Mouse (Mus musculus) heart, embryonic 15.5 days (tissue): ENCODE data around the gene Csf2rb2. TPM values are rescaled to one million over a fixed set of nuclear protein-coding genes. Genes with fewer than 3 reads are reported as not detected.
A peak's percentile ranks its signal among the peaks of the same experiment; 100 is the strongest.
"Not testable (repeated sequence)": the region's sequence is repeated elsewhere in the genome, so short reads cannot be mapped to it uniquely, and the experiment has no call there.

Source experiments
- ATAC-seq: fragments of 200-750 bp; cut with Nextera tagmentation; replicated peaks from 2 replicates; pipeline ENCODE4 v1.8.0; 2017; ENCODE audit warnings: low read depth, moderate TSS enrichment; ENCODE audit not compliant: insufficient number of reproducible peaks, insufficient read depth, low FRiP score
- H3K27ac ChIP-seq: fragments of 300-500 bp; sonication (generic); 2 replicates; pipeline ENCODE4 v1.5.1; 2015; ENCODE audit warnings: mild to moderate bottlenecking, inconsistent platforms
- H3K27me3 ChIP-seq: fragments of 300-500 bp; sonication (generic); 2 replicates; pipeline ENCODE4 v1.6.1; 2015; ENCODE audit warnings: inconsistent platforms
- H3K36me3 ChIP-seq: fragments of 300-500 bp; sonication (generic); 2 replicates; pipeline ENCODE4 v1.6.1; 2015; ENCODE audit warnings: mild to moderate bottlenecking, inconsistent platforms
- H3K4me1 ChIP-seq: fragments of 300-500 bp; sonication (generic); replicated peaks from 2 replicates; pipeline ENCODE4 v1.6.1; 2015; ENCODE audit warnings: inconsistent platforms
- H3K4me2 ChIP-seq: fragments of 300-500 bp; sonication (generic); 2 replicates; pipeline ENCODE4 v1.6.1; 2015; ENCODE audit warnings: inconsistent platforms, mild to moderate bottlenecking, moderate library complexity
- H3K4me3 ChIP-seq: fragments of 300-500 bp; sonication (generic); 2 replicates; pipeline ENCODE4 v1.5.1; 2015; ENCODE audit warnings: mild to moderate bottlenecking, inconsistent platforms
- H3K9ac ChIP-seq: fragments of 300-500 bp; sonication (generic); 2 replicates; pipeline ENCODE4 v1.6.1; 2015; ENCODE audit warnings: mild to moderate bottlenecking, inconsistent platforms
- H3K9me3 ChIP-seq: fragments of 300-500 bp; sonication (generic); replicated peaks from 2 replicates; pipeline ENCODE4 v1.6.1; 2016; ENCODE audit warnings: inconsistent platforms
- WGBS: fragments of 180-500 bp; shearing (Covaris S2); methylation state at CpG from one replicate; pipeline ENCODE4 v1.1.7; 2015; ENCODE audit warnings: mixed read lengths; 5-methylcytosine and 5-hydroxymethylcytosine counted together
- polyA plus RNA-seq: library from polyadenylated mRNA; unstranded; fragments of >200 nt; fragmentation: Nextera tagmentation; extraction: Ambion mirVana; gene quantifications from 2 replicates; pipeline ENCODE4 v1.2.1, GENCODE M21; 2015

Csf2rb2 gene
- polyA plus RNA-seq, result 0.42 and 0.54 TPM in 2 replicates

DNA sequence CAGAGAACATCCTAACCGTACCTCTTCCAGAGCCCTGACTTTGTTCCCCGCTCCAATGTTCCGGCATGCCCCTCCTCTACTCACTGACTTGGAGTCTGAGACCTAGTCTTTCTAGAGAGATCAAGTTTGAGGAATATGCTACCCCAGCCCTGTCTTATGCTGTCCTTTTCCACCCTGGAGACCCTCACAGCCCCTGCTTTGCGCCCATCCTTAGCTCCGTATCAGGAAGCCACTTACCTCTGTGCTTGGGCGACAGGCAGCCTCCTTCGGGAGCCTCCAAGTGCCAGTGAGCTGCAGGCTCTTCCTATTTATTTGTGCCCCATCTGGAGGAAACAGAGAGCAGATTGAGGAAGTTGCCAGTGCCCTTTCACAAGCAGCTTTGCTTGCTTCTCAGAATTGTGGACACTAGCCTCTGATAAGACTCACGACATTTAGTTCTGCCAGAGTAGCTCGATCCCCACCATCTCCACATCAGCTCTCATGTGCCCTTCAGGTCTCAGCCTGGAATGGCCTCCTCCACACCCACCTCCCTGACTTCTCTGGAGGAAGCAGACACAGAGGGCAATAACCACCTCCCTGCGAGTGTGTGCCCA is at the start of gene Csf2rb2:
Gene Csf2rb2, minus strand, starts transcription at position 381 of the 593 bp plus-strand sequence.
- Histone ChIP-seq H3K4me3 (no peak within 1 kb of the TSS), H3K9me3 (no peaks in the 10 kb centered on the region), H3K9ac (no peak within 1 kb of the TSS), H3K27me3 (no peaks in the 10 kb centered on the region), H3K36me3 (no peaks in the 10 kb centered on the region), H3K4me2 (no peak within 1 kb of the TSS), H3K4me1 (peaks cover 4% of the 10 kb centered on the region; the same call in 1 of the 2 replicates), H3K27ac (no peak within 1 kb of the TSS)
- no peak for ATAC-seq
- 65% methylated on average over 10 of the region's 10 CpGs for WGBS

DNA sequence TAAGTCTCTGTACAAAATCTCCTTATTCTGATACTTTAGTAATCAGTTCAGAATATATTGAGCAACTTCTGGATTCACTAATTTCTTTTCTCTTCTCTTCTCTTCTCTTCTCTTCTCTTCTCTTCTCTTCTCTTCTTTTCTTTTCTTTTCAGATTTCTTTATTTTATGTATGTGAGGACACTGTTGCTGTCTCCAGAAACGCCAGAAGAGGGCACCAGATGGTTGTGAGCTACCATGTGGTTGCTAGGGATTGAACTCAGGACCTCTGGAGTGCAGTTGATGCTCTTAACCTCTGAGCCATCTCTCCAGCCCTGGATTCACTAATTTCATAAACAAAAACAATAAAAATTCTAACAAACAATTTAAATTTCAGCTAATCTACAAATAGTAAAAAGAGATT is 49.4 kb upstream of the Csf2rb2 start:
- no peaks in the 10 kb centered on the region for H3K4me1 ChIP-seq
- H3K27me3 ChIP-seq, result no peaks in the 10 kb centered on the region
- no peak overlapping the region for H3K27ac ChIP-seq
- no peak overlapping the region for H3K4me3 ChIP-seq
- no peaks in the 10 kb centered on the region for H3K36me3 ChIP-seq
- WGBS, result 0% methylated on average over 1 of the region's 1 CpGs
- H3K9me3 ChIP-seq, result no peaks in the 10 kb centered on the region
- ATAC-seq, result no peak
- H3K9ac ChIP-seq, result no peak overlapping the region
- no peak overlapping the region for H3K4me2 ChIP-seq

DNA sequence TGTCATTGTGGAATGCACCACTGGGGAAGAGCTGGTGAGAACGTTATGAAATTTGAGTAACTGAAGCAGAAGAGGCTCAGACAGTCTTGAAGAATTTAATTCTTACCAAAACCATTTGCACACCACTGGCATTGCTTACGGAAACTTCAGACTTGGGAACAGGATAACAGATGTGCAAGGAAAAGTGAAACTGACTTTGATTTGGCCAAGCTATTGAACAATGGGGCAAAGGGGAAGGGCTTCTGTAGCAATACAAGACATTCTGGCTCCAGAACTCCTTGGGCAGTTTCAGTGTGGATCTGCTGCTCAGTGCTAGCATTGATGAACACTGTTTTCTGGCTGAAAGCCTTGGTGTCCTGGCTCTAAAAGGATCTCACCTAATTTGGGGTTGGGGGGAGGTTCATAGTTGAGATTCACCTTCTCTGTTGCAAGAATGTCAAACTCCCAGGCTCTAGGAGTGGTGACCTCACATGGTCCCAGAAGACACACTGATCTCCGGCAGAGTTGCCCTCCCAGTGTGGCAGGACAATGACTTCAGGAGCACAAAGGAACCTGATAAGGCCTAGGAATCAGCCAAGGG is 46.2 kb upstream of the Csf2rb2 start:
- Histone ChIP-seq H3K4me2 (no peak overlapping the region), H3K9me3 (no peaks in the 10 kb centered on the region), H3K27me3 (no peaks in the 10 kb centered on the region), H3K9ac (no peak overlapping the region), H3K27ac (no peak overlapping the region), H3K36me3 (no peaks in the 10 kb centered on the region), H3K4me3 (no peak overlapping the region), H3K4me1 (no peaks in the 10 kb centered on the region)
- no peak for ATAC-seq
- 49% methylated on average over 3 of the region's 3 CpGs for WGBS

DNA sequence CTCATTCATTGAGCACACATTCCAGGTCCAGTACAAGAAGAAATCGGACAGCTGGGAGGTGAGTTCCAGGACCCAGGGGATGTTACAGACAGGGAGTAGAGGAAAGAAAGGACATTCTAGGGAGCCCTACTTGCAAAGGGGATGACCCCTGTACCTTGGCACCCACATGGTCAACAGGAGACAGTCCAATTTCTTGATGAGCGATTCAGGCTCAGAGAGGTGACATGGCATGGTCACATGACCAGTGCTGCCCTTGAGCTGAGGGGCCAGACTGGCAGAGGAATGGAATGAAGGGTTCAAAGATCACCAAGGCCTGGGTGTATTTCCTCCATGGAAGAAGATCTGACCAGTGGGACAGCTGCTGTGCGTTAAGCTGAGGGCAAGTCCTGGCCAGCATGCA is 39.0 kb upstream of the Csf2rb2 start:
- H3K27me3 ChIP-seq, result no peaks in the 10 kb centered on the region
- H3K27ac ChIP-seq, result no peak overlapping the region
- no peak for ATAC-seq
- no peaks in the 10 kb centered on the region for H3K36me3 ChIP-seq
- H3K9ac ChIP-seq, result no peak overlapping the region
- H3K4me1 ChIP-seq, result no peaks in the 10 kb centered on the region
- no peak overlapping the region for H3K4me2 ChIP-seq
- H3K4me3 ChIP-seq, result no peak overlapping the region
- WGBS, result 73% methylated on average over 3 of the region's 3 CpGs
- H3K9me3 ChIP-seq, result no peaks in the 10 kb centered on the region

DNA sequence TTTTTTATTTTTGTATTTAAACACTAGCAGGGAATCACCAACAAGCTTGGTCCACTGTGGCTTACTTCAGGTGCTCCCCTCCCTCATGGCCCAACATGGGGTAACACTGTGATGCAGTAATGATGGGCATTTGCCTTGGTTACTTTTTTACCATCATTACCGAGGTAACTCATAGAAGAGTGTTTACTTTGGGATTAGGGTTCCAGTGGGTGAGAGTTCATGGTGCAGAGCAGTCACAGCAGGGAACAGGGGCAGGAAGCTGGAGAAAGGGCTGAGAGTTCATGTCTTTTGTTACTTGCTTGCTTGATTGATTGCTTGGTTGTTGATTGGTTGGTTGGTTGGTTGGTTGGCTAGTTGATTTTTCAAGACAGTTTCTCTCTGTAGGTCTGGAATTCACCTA is 38.2 kb upstream of the Csf2rb2 start:
- 25% methylated on average over 1 of the region's 1 CpGs for WGBS
- H3K9ac ChIP-seq, result no peak overlapping the region
- no peak overlapping the region for H3K4me2 ChIP-seq
- no peak overlapping the region for H3K4me3 ChIP-seq
- ATAC-seq, result no peak
- no peaks in the 10 kb centered on the region for H3K27me3 ChIP-seq
- no peaks in the 10 kb centered on the region for H3K9me3 ChIP-seq
- H3K27ac ChIP-seq, result no peak overlapping the region
- no peaks in the 10 kb centered on the region for H3K36me3 ChIP-seq
- H3K4me1 ChIP-seq, result no peaks in the 10 kb centered on the region

DNA sequence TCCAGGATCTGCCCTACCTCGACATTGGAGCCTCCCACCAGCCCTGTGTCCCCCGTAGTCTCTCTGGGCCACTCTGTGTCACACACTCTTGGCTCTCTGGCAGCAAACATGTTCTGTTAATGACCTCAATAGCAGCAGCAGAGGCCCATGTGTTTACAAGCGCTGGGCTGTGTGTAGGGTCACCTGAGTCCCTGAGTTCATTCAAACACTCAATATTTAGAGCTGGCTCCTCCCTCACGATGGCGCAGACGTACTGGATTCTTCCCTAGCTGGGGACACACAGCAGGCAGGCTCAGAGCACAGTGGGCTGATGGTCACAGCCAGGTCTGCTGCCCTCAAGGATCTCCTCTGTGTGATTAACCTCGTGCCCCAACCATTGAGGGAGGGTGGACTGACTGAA is 35.4 kb upstream of the Csf2rb2 start:
- not testable (repeated sequence) for H3K4me3 ChIP-seq
- 66% methylated on average over 7 of the region's 7 CpGs for WGBS

DNA sequence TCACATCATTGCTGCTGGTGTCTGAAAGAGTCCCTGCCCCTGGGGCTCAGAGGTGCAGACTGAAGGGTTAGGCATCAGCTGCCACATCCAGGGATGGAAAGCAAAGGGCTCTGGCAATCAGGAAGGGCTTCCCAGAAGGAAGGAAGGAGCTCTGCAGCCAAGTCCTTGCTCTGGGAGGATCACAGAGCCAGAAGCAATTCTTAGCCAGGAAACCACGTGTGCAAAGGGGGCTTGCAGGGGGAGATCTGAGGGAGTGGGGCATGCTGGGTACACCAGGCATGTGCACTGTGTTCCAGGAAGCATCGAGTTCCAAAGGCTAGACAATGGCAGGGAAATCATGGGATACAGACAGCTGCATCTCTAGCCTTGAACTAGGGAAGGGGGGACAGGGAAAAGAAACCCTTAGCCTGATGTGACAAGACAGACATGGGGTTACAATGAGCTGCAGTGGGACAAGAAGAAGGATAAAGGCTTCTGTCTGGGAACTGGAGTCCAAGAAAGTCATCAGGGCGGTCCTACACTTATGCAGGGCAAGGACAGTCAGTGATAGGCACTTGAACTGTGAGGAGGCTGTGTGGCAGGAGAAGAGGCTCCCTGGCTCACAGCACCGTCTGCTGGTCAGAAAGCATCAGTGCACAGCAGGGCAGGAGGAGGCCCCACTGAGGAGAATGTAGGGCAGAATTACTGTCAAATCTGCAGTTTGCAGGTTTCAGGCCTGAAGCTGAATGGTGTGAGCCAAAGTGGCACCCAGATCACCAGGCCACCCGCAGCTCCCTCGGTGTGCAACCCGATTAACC is 34.3 kb upstream of the Csf2rb2 start:
- H3K4me2 ChIP-seq, H3K27me3 ChIP-seq, H3K4me3 ChIP-seq, H3K4me1 ChIP-seq, H3K27ac ChIP-seq, H3K9ac ChIP-seq, H3K9me3 ChIP-seq, H3K36me3 ChIP-seq: not testable (repeated sequence)
- 0 out of 2 replicates have a peak, but pooled peaks have one; percentile 36 for ATAC-seq
- 25% methylated on average over 7 of the region's 7 CpGs for WGBS

More for the DNA sequence above, 35.4 kb upstream of the Csf2rb2 start:
- not testable (repeated sequence) for H3K27ac ChIP-seq, H3K36me3 ChIP-seq, ATAC-seq, H3K4me2 ChIP-seq, H3K4me1 ChIP-seq, H3K9ac ChIP-seq, H3K9me3 ChIP-seq, H3K27me3 ChIP-seq

DNA sequence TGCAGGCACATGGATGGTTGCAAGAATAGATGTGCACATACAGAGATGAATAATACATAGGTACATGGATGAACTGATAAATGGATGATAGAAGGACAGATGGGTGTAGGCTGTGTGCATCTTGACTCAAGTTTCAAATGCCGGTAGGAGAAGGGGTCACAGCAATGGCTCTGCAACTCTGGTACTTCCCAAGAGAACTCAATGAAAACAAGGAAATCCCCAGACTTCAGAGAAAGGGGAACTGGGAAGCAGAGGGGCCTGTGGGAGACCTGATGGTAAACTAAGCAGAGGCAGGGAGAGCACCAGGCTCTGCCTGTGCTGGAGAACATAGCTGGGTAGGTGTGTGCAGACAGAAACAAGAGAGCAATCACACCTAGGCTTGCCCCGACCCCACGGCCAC is 28.9 kb upstream of the Csf2rb2 start:
- Histone ChIP-seq H3K4me1 (no peaks in the 10 kb centered on the region), H3K4me3 (no peak overlapping the region), H3K4me2 (no peak overlapping the region), H3K36me3 (no peaks in the 10 kb centered on the region), H3K27me3 (no peaks in the 10 kb centered on the region), H3K9me3 (no peaks in the 10 kb centered on the region), H3K9ac (no peak overlapping the region), H3K27ac (no peak overlapping the region)
- ATAC-seq, result no peak
- 71% methylated on average over 3 of the region's 3 CpGs for WGBS

DNA sequence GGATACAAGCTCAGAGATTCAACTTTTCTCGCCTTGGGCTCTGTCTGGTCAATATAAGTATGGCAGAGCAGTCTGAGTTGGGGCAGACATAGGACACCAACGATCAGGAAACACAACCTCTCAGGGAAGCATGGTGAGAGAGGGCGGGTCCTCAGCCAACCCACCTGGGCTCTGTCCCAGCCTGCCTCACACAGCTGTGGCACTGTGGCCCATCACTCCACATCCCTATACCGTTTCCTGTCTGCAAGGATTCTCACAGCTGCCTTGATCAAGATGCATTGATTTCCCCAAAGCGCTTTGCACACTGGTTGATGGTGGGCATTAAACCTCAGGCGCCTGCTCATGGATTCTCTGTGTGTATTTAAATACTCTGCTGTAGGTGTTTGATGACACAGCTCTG is 27.5 kb upstream of the Csf2rb2 start:
- ATAC-seq, result no peak
- no peaks in the 10 kb centered on the region for H3K27me3 ChIP-seq
- H3K9me3 ChIP-seq, result no peaks in the 10 kb centered on the region

DNA sequence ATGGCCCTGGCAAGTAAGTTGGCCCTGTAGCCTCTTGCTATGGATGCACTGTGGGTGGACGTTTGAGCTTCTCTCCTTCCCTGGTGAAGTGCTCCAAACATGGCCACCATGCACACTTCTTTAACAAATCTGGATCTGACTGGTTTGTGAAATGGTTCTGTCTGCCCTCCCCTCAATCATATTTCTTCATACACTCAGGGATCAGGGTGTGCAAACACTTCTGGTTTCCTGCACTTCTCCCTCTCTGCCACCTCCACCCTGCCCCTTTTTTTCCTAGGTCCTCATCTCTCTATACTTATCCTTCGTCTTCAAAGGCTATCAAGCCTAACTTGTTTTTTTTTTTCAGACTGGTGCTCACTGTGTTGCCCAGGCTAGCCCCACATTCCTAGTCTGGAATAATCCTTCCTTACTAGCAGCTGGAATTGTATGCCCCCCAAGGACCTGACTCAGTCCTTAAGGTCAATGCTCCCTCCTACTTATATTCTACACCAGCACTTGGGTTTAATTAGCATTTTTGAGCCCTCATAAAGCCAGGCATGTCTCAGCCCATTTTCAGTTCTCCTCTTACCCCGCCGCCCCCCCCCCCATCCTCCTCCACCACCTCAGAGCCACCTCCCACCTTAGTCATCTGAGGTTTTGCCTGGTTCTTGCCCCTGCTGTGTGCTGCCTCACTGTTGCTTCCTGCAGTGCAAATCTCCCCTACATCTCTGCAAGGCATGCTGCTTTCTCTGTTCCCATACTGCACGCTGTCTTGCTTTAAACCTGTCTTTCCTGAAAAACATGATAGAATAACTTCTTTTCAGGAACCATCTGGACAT is 26.2 kb upstream of the Csf2rb2 start:
- no peak overlapping the region for H3K9ac ChIP-seq
- no peak for ATAC-seq
- H3K4me3 ChIP-seq, result no peak overlapping the region
- H3K9me3 ChIP-seq, result no peaks in the 10 kb centered on the region
- no peak overlapping the region for H3K27ac ChIP-seq
- H3K4me2 ChIP-seq, result no peak overlapping the region
- H3K4me1 ChIP-seq, result no peaks in the 10 kb centered on the region
- H3K27me3 ChIP-seq, result no peaks in the 10 kb centered on the region
- WGBS, result 55% methylated on average over 5 of the region's 5 CpGs
- no peaks in the 10 kb centered on the region for H3K36me3 ChIP-seq

More for the DNA sequence above, 27.5 kb upstream of the Csf2rb2 start:
- Histone ChIP-seq H3K36me3 (no peaks in the 10 kb centered on the region), H3K4me2 (no peak overlapping the region), H3K4me1 (no peaks in the 10 kb centered on the region), H3K9ac (no peak overlapping the region), H3K27ac (no peak overlapping the region), H3K4me3 (no peak overlapping the region)
- 70% methylated on average over 6 of the region's 6 CpGs for WGBS

DNA sequence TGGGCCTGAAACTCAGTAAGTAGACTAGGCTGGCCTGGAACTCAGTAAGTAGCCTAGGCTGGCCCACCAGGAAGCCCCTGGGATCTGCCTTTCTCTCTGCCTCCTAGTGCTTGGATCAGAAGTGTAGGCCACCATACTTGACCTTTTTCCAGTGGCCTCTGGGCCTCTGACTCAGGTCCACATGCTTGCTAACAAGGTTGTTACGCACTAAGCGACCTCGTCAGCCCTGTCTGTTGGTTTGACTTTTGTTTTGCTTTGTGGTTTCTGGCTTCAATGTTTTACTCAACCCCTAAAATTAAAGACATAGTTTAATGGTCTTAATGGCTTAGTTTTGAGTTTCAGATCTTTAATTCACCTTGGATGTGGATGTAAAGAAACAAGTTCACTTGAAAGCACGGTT is 25.2 kb upstream of the Csf2rb2 start:
- 91% methylated on average over 4 of the region's 4 CpGs for WGBS
- no peaks in the 10 kb centered on the region for H3K4me1 ChIP-seq

More for the DNA sequence above, 25.2 kb upstream of the Csf2rb2 start:
- ATAC-seq, result no peak
- Histone ChIP-seq H3K4me3 (no peak overlapping the region), H3K27ac (no peak overlapping the region), H3K36me3 (no peaks in the 10 kb centered on the region), H3K9me3 (no peaks in the 10 kb centered on the region), H3K27me3 (no peaks in the 10 kb centered on the region), H3K9ac (no peak overlapping the region), H3K4me2 (no peak overlapping the region)
